Mouse (Mus musculus) CH12.LX (cell line): Measurements from ENCODE around the gene Irx3. TPM values are rescaled to one million over a fixed set of nuclear protein-coding genes. Genes with fewer than 3 reads are reported as not detected.

Experiments used
- DNase-seq: peaks from one replicate; pipeline ENCODE4 v3.0.0-alpha.2; 2013; ENCODE audit errors: extremely low read depth
- H3K27ac ChIP-seq: 2 replicates; pipeline ENCODE4 v1.5.1; 2012; ENCODE audit warnings: low read depth, mild to moderate bottlenecking, control low read depth, moderate library complexity; ENCODE audit not compliant: insufficient read depth
- H3K27me3 ChIP-seq: replicated peaks from 2 replicates; pipeline ENCODE3; 2012; ENCODE audit warnings: inconsistent platforms
- H3K36me3 ChIP-seq, 2 experiments: replicated peaks in 1 of 2; 2 replicates each; pipeline versions ENCODE3 to v1.6.1; 2012; ENCODE audit warnings: inconsistent platforms in 1 of 2, low read length in 1 of 2, mild to moderate bottlenecking in 1 of 2, mixed read lengths in 1 of 2, moderate library complexity in 1 of 2; ENCODE audit not compliant: control insufficient read depth in 1 of 2, insufficient read depth in 1 of 2
- H3K4me1 ChIP-seq, 2 experiments: 2 replicates each; pipeline ENCODE4 v1.6.1; 2012; ENCODE audit warnings: inconsistent platforms in 1 of 2, moderate library complexity in 1 of 2; ENCODE audit not compliant: insufficient read depth in 2 of 2, control insufficient read depth in 1 of 2
- H3K4me2 ChIP-seq: 2 replicates; pipeline ENCODE4 v1.6.1; 2012; ENCODE audit warnings: low read depth, mild to moderate bottlenecking, control low read depth; ENCODE audit not compliant: poor library complexity, insufficient read depth, severe bottlenecking
- H3K4me3 ChIP-seq, 3 experiments: fragments of 150-350 bp in 1 of 3; sonication (generic) in 1 of 3; replicated peaks in 1 of 3; 2 replicates each; pipeline versions ENCODE3 to v1.5.1; 2011 to 2012; ENCODE audit warnings: low read depth in 2 of 3, low read length in 2 of 3, mild to moderate bottlenecking in 2 of 3, moderate library complexity in 2 of 3, control low read depth in 1 of 3, improper control_type of control experiment in 1 of 3, inconsistent platforms in 1 of 3, mixed read lengths in 1 of 3; ENCODE audit not compliant: poor library complexity in 1 of 3
- H3K79me2 ChIP-seq: replicated peaks from 2 replicates; pipeline ENCODE4 v1.6.1; 2012; ENCODE audit warnings: mild to moderate bottlenecking, moderate library complexity; ENCODE audit not compliant: control insufficient read depth, poor library complexity, insufficient read depth, severe bottlenecking; ENCODE audit errors: extremely low read depth
- H3K9ac ChIP-seq: 2 replicates; pipeline ENCODE4 v1.6.1; 2012; ENCODE audit warnings: low read depth, mild to moderate bottlenecking, control low read depth, moderate library complexity; ENCODE audit not compliant: insufficient read depth
- H3K9me3 ChIP-seq: replicated peaks from 2 replicates; pipeline ENCODE3; 2012; ENCODE audit warnings: low read length, inconsistent platforms, mixed read lengths
- BHLHE40 ChIP-seq: IDR thresholded peaks from 2 replicates; pipeline ENCODE4 v1.6.1; 2011; ENCODE audit warnings: mild to moderate bottlenecking, low read depth, low read length, improper control_type of control experiment
- E2F4 ChIP-seq: IDR thresholded peaks from 2 replicates; pipeline ENCODE4 v1.6.1; 2011; ENCODE audit warnings: low read depth, low read length, improper control_type of control experiment; ENCODE audit not compliant: insufficient replicate concordance
- EP300 ChIP-seq: IDR thresholded peaks from 2 replicates; pipeline ENCODE4 v1.6.1; 2011; ENCODE audit warnings: low read length, improper control_type of control experiment
- ETS1 ChIP-seq: conservative IDR thresholded peaks from 2 replicates; pipeline ENCODE4 v1.6.1; 2012; ENCODE audit warnings: low read depth, mild to moderate bottlenecking, inconsistent platforms, low read length, improper control_type of control experiment, moderate library complexity
- GABPA ChIP-seq: IDR thresholded peaks from 2 replicates; pipeline ENCODE4 v1.6.1; 2012; ENCODE audit warnings: low read depth, low read length, improper control_type of control experiment, inconsistent platforms; ENCODE audit not compliant: insufficient replicate concordance
- JUN ChIP-seq: IDR thresholded peaks from 2 replicates; pipeline ENCODE4 v1.6.1; 2011; ENCODE audit warnings: low read depth, mild to moderate bottlenecking, low read length, improper control_type of control experiment, moderate library complexity; ENCODE audit not compliant: insufficient read depth
- JUND ChIP-seq: conservative IDR thresholded peaks from 2 replicates; pipeline ENCODE4 v1.6.1; 2011; ENCODE audit warnings: low read depth, low read length, improper control_type of control experiment
- MAFK ChIP-seq: IDR thresholded peaks from 2 replicates; pipeline ENCODE4 v1.6.1; 2011; ENCODE audit warnings: low read length, improper control_type of control experiment; ENCODE audit not compliant: insufficient replicate concordance
- NELFE ChIP-seq: IDR thresholded peaks from 2 replicates; pipeline ENCODE4 v1.6.1; 2011; ENCODE audit warnings: low read depth, low read length, improper control_type of control experiment
- RCOR1 ChIP-seq: conservative IDR thresholded peaks from 2 replicates; pipeline ENCODE4 v1.6.1; 2012; ENCODE audit warnings: low read depth, mild to moderate bottlenecking, inconsistent platforms, low read length, improper control_type of control experiment
- SMC3 ChIP-seq: IDR thresholded peaks from 2 replicates; pipeline ENCODE4 v1.6.1; 2011; ENCODE audit warnings: low read depth, low read length, improper control_type of control experiment
- TBP ChIP-seq: conservative IDR thresholded peaks from 2 replicates; pipeline ENCODE4 v1.6.1; 2011; ENCODE audit warnings: low read depth, low read length, improper control_type of control experiment
- UBTF ChIP-seq: IDR thresholded peaks from 2 replicates; pipeline ENCODE4 v1.6.1; 2012; ENCODE audit warnings: low read depth, mild to moderate bottlenecking, inconsistent platforms, low read length, improper control_type of control experiment, moderate library complexity
- USF2 ChIP-seq: conservative IDR thresholded peaks from 2 replicates; pipeline ENCODE4 v1.6.1; 2011; ENCODE audit warnings: low read depth, low read length, improper control_type of control experiment
- ZC3H11A ChIP-seq: IDR thresholded peaks from 2 replicates; pipeline ENCODE4 v1.6.1; 2012; ENCODE audit warnings: low read depth, mild to moderate bottlenecking, inconsistent platforms, low read length, improper control_type of control experiment
- ZNF384 ChIP-seq: IDR thresholded peaks from 2 replicates; pipeline ENCODE4 v1.6.1; 2012; ENCODE audit warnings: low read depth, low read length, improper control_type of control experiment, inconsistent platforms
- dilution Hi-C: fragments of 300-500 bp; cut with MboI; formaldehyde crosslinking; loops from 2 replicates; pipeline ENCODE4 v1.14.3; 2020; ENCODE audit warnings: low sequenced_read_pairs; ENCODE audit not compliant: extremely low pct_unique_long_range_greater_than_20kb, extremely low pct_ligation_motif_present
- in situ Hi-C: fragments of 300-500 bp; cut with MboI; formaldehyde crosslinking; loops from 3 replicates; pipeline ENCODE4 v1.14.3; 2019; ENCODE audit warnings: low sequenced_read_pairs, low pct_ligation_motif_present, low pct_unique_long_range_greater_than_20kb, mixed read lengths
- polyA plus RNA-seq: library from polyadenylated mRNA; unstranded; fragments of >175 nt; gene quantifications from 2 replicates; pipeline ENCODE4 v1.2.1, GENCODE M21; 2012; ENCODE audit warnings: low read depth; ENCODE audit not compliant: insufficient read length
- total RNA-seq, 2 experiments: library from RNA; depleted of rRNA; stranded (reverse); fragments of 300-350 nt in 1 of 2; fragments of >200 nt in 1 of 2; gene quantifications; 2 replicates each; pipeline ENCODE4 v1.2.3; 2012 to 2014

Gene Irx3
- total and polyA plus RNA-seq, 3 experiments, result not detected

GRCm38 (mm10) chr8:91806084-91806719 lies 4.3 kb upstream of the Irx3 start:
- no peak for DNase-seq
- H3K27me3 ChIP-seq, result no peaks in the 10 kb centered on the region
- in situ Hi-C loops (no loop called here), dilution Hi-C loops (no loop called here)
- no peak overlapping the region for H3K9ac ChIP-seq
- no peaks in the 10 kb centered on the region for H3K36me3 ChIP-seq
- no peaks in the 10 kb centered on the region for H3K79me2 ChIP-seq
- no peak overlapping the region for H3K4me2 ChIP-seq
- H3K4me3 ChIP-seq, result no peak overlapping the region
- TF ChIP-seq ZC3H11A (no peak), ETS1 (no peak), RCOR1 (no peak), GABPA (no peak), SMC3 (no peak), USF2 (no peak), UBTF (no peak)
- peaks cover 82% of the 10 kb centered on the region for H3K9me3 ChIP-seq
- H3K4me1 ChIP-seq, result no peaks in the 10 kb centered on the region
- H3K27ac ChIP-seq, result no peak overlapping the region

GRCm38 (mm10) chr8:91805254-91805671 lies 3.4 kb upstream of the Irx3 start:
- Histone ChIP-seq H3K79me2 (no peaks in the 10 kb centered on the region), H3K27me3 (no peaks in the 10 kb centered on the region), H3K9me3 (peaks cover 85% of the 10 kb centered on the region)
- TF ChIP-seq TBP (no peak), MAFK (no peak), GABPA (no peak), EP300 (no peak), JUND (no peak), NELFE (no peak), JUN (no peak), USF2 (no peak), BHLHE40 (no peak), UBTF (no peak), ZNF384 (no peak), E2F4 (no peak)
- TF ChIP-seq, all 38 proteins: peak for 0
- no peaks in the 10 kb centered on the region for H3K4me1 ChIP-seq
- in situ Hi-C loops, result no loop called here
- DNase-seq, result no peak
- no peak overlapping the region for H3K4me3 ChIP-seq
- H3K27ac ChIP-seq, result no peak overlapping the region
- dilution Hi-C loops, result no loop called here
- H3K4me2 ChIP-seq, result no peak overlapping the region
- no peaks in the 10 kb centered on the region for H3K36me3 ChIP-seq
- H3K9ac ChIP-seq, result no peak overlapping the region
